Mouse (Mus musculus) limb, embryonic 11.5 days (tissue): ENCODE measurements around the gene Rtn4r. TPM values are rescaled to one million over a fixed set of nuclear protein-coding genes. Genes with fewer than 3 reads are reported as not detected.

Experiments
- ATAC-seq: fragments of 200-750 bp; cut with Nextera tagmentation; 2 replicates; pipeline ENCODE4 v1.8.0; 2017; ENCODE audit warnings: low read depth; ENCODE audit not compliant: insufficient number of reproducible peaks, low FRiP score, low TSS enrichment
- DNase-seq: peaks from one replicate; pipeline ENCODE4 v3.0.0-alpha.2; 2015; ENCODE audit warnings: low spot score
- H3K27ac ChIP-seq: fragments of 300-500 bp; sonication (generic); replicated peaks from 2 replicates; pipeline ENCODE4 v1.5.1; 2014; ENCODE audit warnings: low read depth, mild to moderate bottlenecking, low read length
- H3K27me3 ChIP-seq: fragments of 300-500 bp; sonication (generic); 2 replicates; pipeline ENCODE4 v1.6.1; 2014; ENCODE audit warnings: mild to moderate bottlenecking, low read length, mixed read lengths; ENCODE audit not compliant: control insufficient read depth, insufficient read depth
- H3K36me3 ChIP-seq: fragments of 300-500 bp; sonication (generic); 2 replicates; pipeline ENCODE4 v1.6.1; 2014; ENCODE audit warnings: mild to moderate bottlenecking, low read length, moderate library complexity, mixed read lengths; ENCODE audit not compliant: control insufficient read depth, insufficient read depth
- H3K4me1 ChIP-seq: fragments of 300-500 bp; sonication (generic); 2 replicates; pipeline ENCODE4 v1.6.1; 2014; ENCODE audit warnings: low read length, mixed read lengths; ENCODE audit not compliant: control insufficient read depth, insufficient read depth
- H3K4me2 ChIP-seq: fragments of 300-500 bp; sonication (generic); 2 replicates; pipeline ENCODE4 v1.6.1; 2014; ENCODE audit warnings: low read depth, mild to moderate bottlenecking, moderate library complexity; ENCODE audit not compliant: severe bottlenecking
- H3K4me3 ChIP-seq: fragments of 300-500 bp; sonication (generic); 2 replicates; pipeline ENCODE4 v1.5.1; 2014; ENCODE audit warnings: low read depth, low read length
- H3K9ac ChIP-seq: fragments of 300-500 bp; sonication (generic); 2 replicates; pipeline ENCODE4 v1.6.1; 2014; ENCODE audit warnings: mild to moderate bottlenecking, low read length
- H3K9me3 ChIP-seq: fragments of 300-500 bp; sonication (generic); 2 replicates; pipeline ENCODE4 v1.6.1; 2016; ENCODE audit warnings: low read length; ENCODE audit not compliant: control insufficient read depth
- WGBS: fragments of 180-500 bp; shearing (Covaris S2); extraction: QIAGEN DNeasy Blood & Tissue Kit; methylation state at CpG from one replicate; pipeline ENCODE4 v1.1.7; 2014; 5-methylcytosine and 5-hydroxymethylcytosine counted together
- polyA plus RNA-seq: library from polyadenylated mRNA; unstranded; fragments of >200 nt; fragmentation: Nextera tagmentation; extraction: Ambion mirVana; gene quantifications from 2 replicates; pipeline ENCODE4 v1.2.1, GENCODE M21; 2014

Rtn4r gene
- polyA plus RNA-seq, 1 experiment from 2014 or later: 7.4 TPM

GRCm38 (mm10) chr16:18181398-18181797 lies 54.0 kb downstream of the Rtn4r start:
- ATAC-seq: no peak
- Histone ChIP-seq H3K4me1 (peaks cover 42% of the 10 kb centered on the region), H3K36me3 (no peaks in the 10 kb centered on the region), H3K27ac (no peak overlapping the region), H3K9ac (no peak overlapping the region), H3K4me2 (no peak overlapping the region), H3K9me3 (no peaks in the 10 kb centered on the region), H3K27me3 (no peaks in the 10 kb centered on the region), H3K4me3 (no peak overlapping the region)
- no peak for DNase-seq
- 12% methylated on average over 10 of the region's 10 CpGs for WGBS

DNA sequence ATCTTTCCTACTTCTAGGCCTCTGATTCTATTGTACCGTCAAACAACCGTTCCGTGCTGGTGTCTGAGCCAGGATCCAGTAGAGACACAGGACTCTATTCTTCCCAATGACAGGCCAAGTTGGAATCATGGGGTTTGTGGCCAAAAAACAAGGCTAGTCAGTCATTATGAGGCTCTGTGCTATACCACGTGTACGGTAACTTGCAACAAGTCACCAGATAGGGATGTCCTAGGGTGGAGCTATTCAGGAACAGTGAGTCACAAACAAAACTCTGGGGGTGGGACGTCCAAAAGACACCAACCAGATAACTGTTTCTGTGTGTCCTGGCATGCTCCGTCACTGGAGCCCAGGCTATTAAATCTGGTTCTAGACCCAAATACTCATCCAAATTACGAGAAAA lies 55.3 kb downstream of the Rtn4r start:
- no peak for DNase-seq
- 89% methylated on average over 8 of the region's 8 CpGs for WGBS
- H3K4me3 ChIP-seq: no peak overlapping the region
- peaks cover 46% of the 10 kb centered on the region for H3K4me1 ChIP-seq
- ATAC-seq: no peak
- no peak overlapping the region for H3K9ac ChIP-seq
- H3K9me3 ChIP-seq: no peaks in the 10 kb centered on the region
- no peak overlapping the region for H3K4me2 ChIP-seq
- no peaks in the 10 kb centered on the region for H3K27me3 ChIP-seq
- H3K27ac ChIP-seq: no peak overlapping the region
- no peaks in the 10 kb centered on the region for H3K36me3 ChIP-seq

GRCm38 (mm10) chr16:18185715-18186449 lies 58.4 kb downstream of the Rtn4r start:
- ATAC-seq: peak; percentile 87
- H3K4me1 ChIP-seq: peaks cover 36% of the 10 kb centered on the region
- peak; percentile 73 for DNase-seq
- no peaks in the 10 kb centered on the region for H3K36me3 ChIP-seq
- 0 out of 2 replicates have a peak overlapping the region, but pooled peaks have one; percentile 8 for H3K4me2 ChIP-seq
- no peak overlapping the region; the same call in 1 of the 2 replicates for H3K9ac ChIP-seq
- WGBS: 15% methylated on average over 8 of the region's 8 CpGs
- H3K9me3 ChIP-seq: no peaks in the 10 kb centered on the region
- H3K27ac ChIP-seq: peak overlapping the region; percentile 78
- no peaks in the 10 kb centered on the region for H3K27me3 ChIP-seq
- no peak overlapping the region for H3K4me3 ChIP-seq

DNA sequence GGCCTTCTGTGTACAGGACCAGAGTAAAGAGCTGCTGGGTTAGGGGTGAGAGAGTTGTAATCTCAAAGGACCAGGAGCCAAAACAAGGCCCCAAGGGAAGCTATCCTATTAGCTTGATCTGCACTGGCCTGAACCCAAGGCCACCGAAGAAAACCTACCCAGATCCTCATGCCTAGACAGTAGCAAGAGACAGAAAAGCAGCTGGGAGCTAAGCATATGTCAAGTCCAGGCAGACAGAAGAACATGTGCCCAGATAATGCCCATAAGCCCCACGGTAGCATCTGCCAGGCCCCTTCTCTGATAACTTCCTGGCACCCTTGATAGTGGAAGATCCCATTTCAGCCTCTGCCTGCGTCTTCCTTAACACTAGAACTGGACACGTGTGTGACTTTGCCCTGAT lies 59.4 kb downstream of the Rtn4r start:
- peak overlapping the region; percentile 78 for H3K27ac ChIP-seq
- H3K4me3 ChIP-seq: no peak overlapping the region
- H3K9me3 ChIP-seq: no peaks in the 10 kb centered on the region
- H3K9ac ChIP-seq: no peak overlapping the region
- no peak overlapping the region for H3K4me2 ChIP-seq
- DNase-seq (no peak), ATAC-seq (no peak)
- no peaks in the 10 kb centered on the region for H3K36me3 ChIP-seq
- WGBS: 90% methylated on average over 4 of the region's 4 CpGs
- H3K27me3 ChIP-seq: no peaks in the 10 kb centered on the region
- H3K4me1 ChIP-seq: peaks cover 27% of the 10 kb centered on the region

DNA sequence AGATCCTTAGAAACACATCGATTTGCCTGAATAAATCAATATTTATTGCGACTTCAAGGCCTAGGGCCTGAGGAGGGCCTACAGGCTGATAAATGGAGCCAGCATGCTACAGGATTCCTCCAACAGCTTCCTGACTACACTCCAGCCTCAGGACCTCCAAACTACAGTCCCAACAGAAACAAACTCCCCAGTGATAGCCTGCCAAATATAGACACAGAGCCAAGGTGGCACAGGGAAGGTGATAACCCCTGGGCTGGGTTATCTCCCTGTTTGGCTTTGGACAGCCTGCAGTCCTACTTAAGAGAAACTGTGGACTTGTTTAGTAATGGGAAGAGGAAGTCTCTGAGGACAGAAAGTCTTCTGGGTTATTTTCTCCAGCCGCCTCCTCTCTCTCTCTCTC lies 59.8 kb downstream of the Rtn4r start:
- Histone ChIP-seq H3K27ac (no peak overlapping the region), H3K36me3 (no peaks in the 10 kb centered on the region), H3K4me2 (no peak overlapping the region), H3K27me3 (no peaks in the 10 kb centered on the region), H3K4me3 (no peak overlapping the region), H3K9me3 (no peaks in the 10 kb centered on the region), H3K4me1 (peaks cover 24% of the 10 kb centered on the region), H3K9ac (no peak overlapping the region)
- WGBS: 86% methylated on average over 3 of the region's 3 CpGs
- no peak for ATAC-seq
- no peak for DNase-seq

- ATAC-seq: no peak
- 91% methylated on average over 2 of the region's 2 CpGs for WGBS
- Histone ChIP-seq H3K4me1 (peaks cover 23% of the 10 kb centered on the region), H3K4me2 (no peak overlapping the region), H3K4me3 (no peak overlapping the region), H3K27ac (no peak overlapping the region), H3K36me3 (no peaks in the 10 kb centered on the region), H3K9me3 (no peaks in the 10 kb centered on the region), H3K27me3 (no peaks in the 10 kb centered on the region), H3K9ac (no peak overlapping the region)
- DNase-seq: no peak
These were observed 63.6 kb downstream of the Rtn4r start for GRCm38 (mm10) chr16:18191006-18191405.

- no peaks in the 10 kb centered on the region for H3K36me3 ChIP-seq
- H3K27ac ChIP-seq: no peak overlapping the region
- H3K27me3 ChIP-seq: no peaks in the 10 kb centered on the region
- DNase-seq: no peak
- no peak for ATAC-seq
- H3K9me3 ChIP-seq: no peaks in the 10 kb centered on the region
- H3K4me3 ChIP-seq: no peak overlapping the region
- no peak overlapping the region for H3K4me2 ChIP-seq
- peaks cover 44% of the 10 kb centered on the region for H3K4me1 ChIP-seq
- 64% methylated on average over 15 of the region's 15 CpGs for WGBS
- H3K9ac ChIP-seq: no peak overlapping the region
These were observed 67.0 kb downstream of the Rtn4r start for GRCm38 (mm10) chr16:18194208-18194985.

DNA sequence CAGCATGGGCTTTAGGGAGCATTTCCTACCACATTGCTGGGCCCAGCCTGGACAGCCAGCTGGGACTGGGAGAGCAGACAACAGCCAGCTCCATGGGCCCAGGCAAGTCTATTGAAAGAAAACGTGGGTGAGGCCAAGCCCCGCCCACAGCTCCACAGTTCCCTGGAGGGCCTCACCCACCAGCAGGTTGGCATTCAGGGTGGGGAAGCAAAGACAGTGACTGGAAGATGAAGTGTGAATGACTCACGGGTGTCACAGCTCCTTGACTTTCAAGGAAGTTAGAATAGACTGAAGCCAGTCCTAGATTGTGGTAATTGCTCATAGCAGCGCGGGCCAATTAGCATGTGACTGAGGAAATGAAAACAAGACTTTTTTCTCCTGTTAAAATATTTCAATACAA lies 67.6 kb downstream of the Rtn4r start:
- H3K4me2 ChIP-seq: no peak overlapping the region
- DNase-seq: no peak
- no peak overlapping the region for H3K27ac ChIP-seq
- H3K9ac ChIP-seq: no peak overlapping the region
- no peaks in the 10 kb centered on the region for H3K27me3 ChIP-seq
- 56% methylated on average over 5 of the region's 5 CpGs for WGBS
- peaks cover 48% of the 10 kb centered on the region for H3K4me1 ChIP-seq
- no peak overlapping the region for H3K4me3 ChIP-seq
- H3K36me3 ChIP-seq: no peaks in the 10 kb centered on the region
- no peaks in the 10 kb centered on the region for H3K9me3 ChIP-seq
- no peak for ATAC-seq
